Mouse (Mus musculus): ENCODE measurements at regions not wholly inside any gene's neighbourhood (a gene's known extent, or its start where the extent isn't known, plus 50 kb on each side); places are given as distances from the start of the nearest gene placed in this dataset.
"Not testable (repeated sequence)": the region's sequence is repeated elsewhere in the genome, so short reads cannot be mapped to it uniquely, and the experiment has no call there.

- no peak for DNase-seq (ENCODE audit: low read depth)
Observed at GRCm38 (mm10) chr12:77589416-77589815, 351.5 kb downstream of the Fut8 start.

DNA sequence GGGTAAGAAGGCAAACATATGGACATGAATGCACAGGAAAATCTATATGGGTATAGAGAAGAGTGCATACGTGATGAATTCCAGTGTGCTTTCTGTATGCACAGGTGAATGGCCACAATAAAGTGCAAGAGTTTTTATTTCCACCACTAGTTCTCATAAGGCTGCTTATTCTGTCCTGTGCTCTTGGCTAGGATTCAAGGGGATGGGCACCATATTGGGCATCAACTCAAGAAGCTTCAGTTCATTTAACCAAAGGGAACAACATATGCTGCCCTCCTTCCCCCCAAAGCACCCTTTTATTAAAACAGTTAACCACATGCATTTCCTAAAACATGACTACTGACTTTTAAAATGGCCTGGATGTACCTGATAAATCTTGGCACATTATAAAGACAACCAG lies 356.2 kb downstream of the Fut8 start:
- no peak for DNase-seq (ENCODE audit: low read depth)

GRCm38 (mm10) chr12:77594657-77595056 lies 356.7 kb downstream of the Fut8 start:
- DNase-seq (ENCODE audit: low read depth): no peak

DNA sequence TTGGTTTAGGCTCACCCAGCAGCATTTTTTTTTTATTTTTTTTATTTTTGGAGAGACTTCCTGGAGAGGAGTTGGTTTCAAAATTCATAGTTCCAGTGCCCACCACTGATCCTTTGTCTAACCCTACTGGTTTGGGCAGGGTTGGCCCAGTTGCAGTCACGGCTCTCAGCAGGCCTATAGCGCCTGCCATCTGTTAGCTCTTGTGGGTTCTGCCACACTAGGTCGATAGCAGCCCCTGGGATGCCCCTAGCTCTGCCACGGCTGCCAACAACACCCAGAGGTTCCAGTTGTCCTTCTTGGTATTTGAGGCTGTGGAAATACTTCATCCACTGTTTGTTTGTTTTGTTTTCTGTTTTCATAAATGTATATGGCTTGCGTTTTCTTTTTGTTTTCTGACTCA lies 357.9 kb downstream of the Fut8 start:
- no peak for DNase-seq (ENCODE audit: low read depth)

- DNase-seq (ENCODE audit: low read depth): no peak
Observed at GRCm38 (mm10) chr12:77596676-77597075, 358.8 kb downstream of the Fut8 start.

GRCm38 (mm10) chr12:77597627-77598333 lies 359.9 kb downstream of the Fut8 start:
- no peak for DNase-seq (ENCODE audit: low read depth)

- no peak for DNase-seq (ENCODE audit: low read depth)
Observed at GRCm38 (mm10) chr12:77598334-77598715, 360.4 kb downstream of the Fut8 start.

GRCm38 (mm10) chr12:77599391-77599790 lies 361.5 kb downstream of the Fut8 start:
- DNase-seq (ENCODE audit: low read depth): no peak

DNA sequence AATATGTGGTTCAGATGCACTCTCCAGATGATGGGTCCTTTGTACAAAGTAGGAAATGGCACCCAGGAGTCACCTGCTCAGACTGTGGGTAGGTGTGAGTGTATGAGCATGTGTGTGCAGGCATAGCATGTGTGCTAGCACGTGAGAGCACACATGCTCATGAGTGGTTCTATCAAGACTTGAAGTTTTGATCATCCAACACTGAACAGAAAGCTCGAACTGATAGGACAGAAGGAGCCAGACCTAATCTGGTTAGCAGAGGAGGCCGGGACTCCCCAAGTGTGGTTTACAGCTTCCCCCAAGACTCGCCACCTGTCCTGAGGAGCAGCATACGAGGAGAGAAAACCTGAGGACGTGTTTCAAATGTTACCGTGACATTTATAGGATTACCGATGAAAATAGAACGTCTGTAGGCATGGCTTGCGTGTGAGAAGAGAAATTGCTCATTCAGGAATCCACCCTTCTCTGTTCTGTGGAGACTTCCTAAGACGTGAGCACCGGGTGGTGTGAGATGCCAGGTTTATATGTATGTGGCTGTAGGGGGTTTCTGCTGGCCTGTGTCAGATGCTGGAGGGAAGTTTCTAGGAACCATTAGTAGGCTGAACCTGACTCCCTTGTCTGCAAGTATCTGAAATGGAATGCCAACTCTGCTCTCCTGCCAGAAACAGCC lies 366.0 kb downstream of the Fut8 start:
- no peak for DNase-seq (ENCODE audit: low read depth)

GRCm38 (mm10) chr12:77617552-77617951 lies 379.6 kb downstream of the Fut8 start:
- no peak for DNase-seq (ENCODE audit: low read depth)

DNA sequence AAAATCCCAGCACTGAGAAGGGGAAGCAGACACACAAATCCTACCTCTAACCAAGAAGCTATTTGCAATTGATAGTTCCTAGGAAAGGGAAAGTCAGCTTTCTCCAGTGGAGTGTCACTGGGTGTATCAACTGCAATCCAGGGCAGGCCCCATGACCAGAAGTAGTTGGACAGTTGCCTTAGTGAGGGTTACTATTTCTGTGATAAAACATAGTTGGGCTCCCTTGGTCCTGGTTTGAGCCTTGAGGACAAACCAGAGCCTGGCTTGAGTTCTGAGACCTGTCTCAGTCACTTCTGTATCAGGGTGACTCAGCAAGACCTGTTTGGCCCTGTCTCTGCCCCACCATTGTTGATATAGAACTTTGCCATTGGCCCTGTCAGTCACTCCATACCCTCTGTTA lies 384.3 kb downstream of the Fut8 start:
- no peak for DNase-seq (ENCODE audit: low read depth)

GRCm38 (mm10) chr12:77624323-77624722 lies 386.4 kb downstream of the Fut8 start:
- DNase-seq (ENCODE audit: low read depth): not testable (repeated sequence)

GRCm38 (mm10) chr12:77628358-77628850 lies 390.5 kb downstream of the Fut8 start:
- DNase-seq (ENCODE audit: low read depth): no peak

- DNase-seq (ENCODE audit: low read depth): no peak
Observed at GRCm38 (mm10) chr12:77633981-77634650, 396.2 kb downstream of the Fut8 start.

DNA sequence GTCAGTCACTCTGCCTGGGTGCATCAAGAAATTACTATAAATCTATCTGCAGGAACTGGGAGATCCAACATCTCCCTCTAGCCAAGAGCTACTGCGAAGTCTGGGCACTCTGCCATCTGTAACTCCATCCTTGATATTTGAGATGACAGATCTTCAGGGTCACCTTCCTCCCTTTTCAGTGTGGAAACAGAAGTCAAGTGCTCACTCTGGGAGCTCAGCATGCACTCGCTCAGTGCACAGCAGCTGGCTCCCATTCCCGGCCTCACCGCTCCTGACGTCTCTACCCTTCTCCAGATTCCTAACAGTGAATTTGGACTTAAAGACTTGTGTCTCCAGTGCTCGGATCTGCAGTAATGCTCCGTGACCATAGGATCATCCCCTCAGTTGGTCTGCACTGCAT lies 400.3 kb downstream of the Fut8 start:
- no peak for DNase-seq (ENCODE audit: low read depth)

DNA sequence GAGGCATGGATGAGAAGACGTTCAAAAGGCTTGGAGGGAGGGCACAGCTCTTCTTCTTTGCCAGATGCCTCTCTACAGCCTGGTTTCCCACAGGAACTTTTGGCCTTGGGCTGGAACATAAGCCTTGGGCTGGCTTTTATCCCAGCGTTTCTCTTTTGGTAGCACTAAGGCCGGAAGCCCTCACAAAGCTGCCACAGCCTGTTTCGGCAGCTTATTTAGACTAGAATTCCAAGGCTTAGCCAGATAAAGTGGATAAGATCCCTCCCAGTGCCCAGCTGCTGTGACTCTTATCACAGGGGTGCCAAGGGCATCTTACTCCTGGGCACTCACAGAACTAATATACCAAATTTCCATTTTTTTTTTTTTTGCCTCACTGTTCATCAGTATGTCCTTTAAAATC lies 404.4 kb downstream of the Fut8 start:
- DNase-seq (ENCODE audit: low read depth): no peak

DNA sequence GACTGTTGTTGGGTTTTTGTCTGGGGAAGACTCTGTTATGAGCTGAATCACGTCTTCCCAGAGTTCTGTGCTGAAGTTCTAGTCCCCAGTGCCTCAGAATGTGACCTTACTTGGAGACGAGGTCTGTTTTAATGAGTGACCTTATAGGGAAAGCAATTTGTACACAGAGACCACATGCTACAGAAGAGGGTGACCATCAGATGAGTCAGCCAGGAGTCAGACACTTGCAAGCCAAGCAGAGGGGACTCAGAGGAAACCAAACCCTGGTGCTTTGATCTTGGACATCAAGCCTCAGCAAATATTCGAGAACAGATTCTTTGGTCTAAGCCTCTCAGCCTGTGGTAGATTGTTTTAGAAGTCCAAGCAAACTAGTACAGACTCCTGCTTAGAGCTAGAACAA lies 409.9 kb downstream of the Fut8 start:
- DNase-seq (ENCODE audit: low read depth): no peak

DNA sequence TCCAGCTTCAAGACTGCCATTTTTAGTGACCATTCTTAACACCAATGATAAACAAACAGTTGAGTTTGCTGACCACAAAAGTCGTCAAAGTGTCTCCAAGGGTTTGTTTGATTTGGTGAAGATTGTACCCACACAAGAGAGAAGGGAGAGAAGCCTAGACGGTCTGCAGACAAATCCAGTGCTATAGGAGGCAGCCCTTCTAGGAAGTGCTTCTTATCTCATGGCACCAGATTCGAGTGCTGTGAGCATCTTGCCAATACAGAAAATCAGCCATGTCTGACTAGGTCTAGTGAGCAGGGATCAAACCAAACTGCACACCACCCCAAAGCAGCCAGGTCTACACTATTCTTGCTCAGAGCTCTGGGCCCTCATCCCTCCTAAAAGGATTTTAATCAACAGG lies 416.4 kb downstream of the Fut8 start:
- no peak for DNase-seq (ENCODE audit: low read depth)

DNA sequence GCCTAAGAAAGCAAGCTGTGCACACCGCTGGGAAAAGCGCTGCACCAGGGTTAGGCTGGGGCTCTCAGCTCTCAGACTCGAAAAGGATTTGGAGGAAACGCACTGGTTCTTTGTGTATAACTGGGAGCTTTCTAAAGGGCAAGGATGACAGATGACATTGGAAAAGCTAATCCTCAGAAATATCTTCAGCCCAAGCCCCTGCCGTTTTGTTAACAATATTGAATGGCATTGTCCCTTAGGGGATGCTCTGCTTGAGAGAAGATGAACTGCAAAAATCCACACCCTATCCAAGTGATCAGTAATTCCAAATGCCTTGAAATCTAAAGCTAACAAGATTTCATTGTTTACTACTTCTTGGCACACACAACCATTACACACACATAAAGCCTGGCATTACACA lies 419.1 kb downstream of the Fut8 start:
- DNase-seq (ENCODE audit: low read depth): no peak

- no peak for DNase-seq (ENCODE audit: low read depth)
Observed at GRCm38 (mm10) chr12:77657878-77658277, 420.0 kb downstream of the Fut8 start.

GRCm38 (mm10) chr12:77663180-77663579 lies 425.3 kb downstream of the Fut8 start:
- no peak for DNase-seq (ENCODE audit: low read depth)

GRCm38 (mm10) chr12:77663665-77664374 lies 425.9 kb downstream of the Fut8 start:
- no peak for DNase-seq (ENCODE audit: low read depth)

GRCm38 (mm10) chr12:77666411-77666810 lies 428.5 kb downstream of the Fut8 start:
- no peak for DNase-seq (ENCODE audit: low read depth)

Measured in c-Kit-positive CD71-negative TER-119-negative erythroid progenitor cells, embryonic 14.5 days (primary cell).